Mouse (Mus musculus): ENCODE measurements around the gene Cmpk1.

- no peak for TF ChIP-seq GATA1 (IDR thresholded peaks at IDR 0.05; ENCODE audit: low read length)
- TF ChIP-seq TAL1 (IDR thresholded peaks at IDR 0.05; ENCODE audit: low read length) = no peak
These were observed 28.3 kb downstream of the Cmpk1 start for GRCm38 (mm10) chr4:114958786-114959185.
